Mouse (Mus musculus): ENCODE measurements around the gene Rasa3.

The Rasa3 gene

DNA sequence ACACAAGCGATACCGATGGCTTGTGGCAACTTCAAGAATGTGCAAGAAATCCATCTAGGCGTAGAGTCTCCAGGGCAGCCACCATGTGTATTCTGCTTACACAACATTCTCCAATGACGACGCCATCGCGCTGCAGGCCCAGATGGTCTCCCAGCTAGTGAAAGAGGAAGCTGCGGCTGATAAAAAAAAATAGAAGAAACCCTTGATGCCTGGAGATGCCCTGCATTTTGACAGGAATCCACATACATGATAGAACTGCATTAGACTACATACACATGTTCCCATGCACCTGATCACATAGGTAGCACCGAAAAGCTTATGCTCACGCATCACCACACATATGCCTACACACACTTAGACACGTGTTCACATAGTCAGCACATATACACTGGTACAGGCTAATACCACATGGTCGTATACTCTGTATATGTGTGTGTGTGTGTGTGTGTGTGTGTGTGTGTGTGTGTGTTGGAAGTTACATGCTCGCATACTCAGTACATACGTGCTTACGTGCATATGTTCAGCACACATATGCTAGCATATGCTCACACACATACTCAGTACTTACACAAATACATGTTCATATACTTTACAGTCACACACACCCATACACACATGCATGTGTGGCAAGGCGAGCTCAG lies 8.4 kb upstream of the Rasa3 start:
- no peak for DNase-seq (ENCODE audit: low spot score)

DNA sequence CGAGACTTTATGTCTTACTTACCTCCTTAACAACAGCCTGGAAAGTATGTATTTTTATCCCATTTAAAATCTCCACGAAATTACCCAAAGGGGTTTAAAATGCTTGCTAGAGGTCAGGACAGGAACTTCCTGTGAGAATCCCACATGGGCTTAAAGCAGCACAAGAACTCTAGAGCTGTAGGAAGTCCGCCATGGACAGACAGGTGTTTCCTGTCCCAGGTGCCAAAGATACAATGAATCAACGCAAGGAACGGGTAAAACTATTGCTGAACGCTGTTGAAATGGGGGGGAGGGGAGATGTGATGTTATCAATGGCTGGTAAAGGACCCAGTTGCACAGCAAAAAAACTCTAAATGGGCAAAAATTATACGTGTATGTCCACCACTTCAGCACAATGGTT lies 6.7 kb upstream of the Rasa3 start:
- DNase-seq (ENCODE audit: low spot score), result no peak

DNA sequence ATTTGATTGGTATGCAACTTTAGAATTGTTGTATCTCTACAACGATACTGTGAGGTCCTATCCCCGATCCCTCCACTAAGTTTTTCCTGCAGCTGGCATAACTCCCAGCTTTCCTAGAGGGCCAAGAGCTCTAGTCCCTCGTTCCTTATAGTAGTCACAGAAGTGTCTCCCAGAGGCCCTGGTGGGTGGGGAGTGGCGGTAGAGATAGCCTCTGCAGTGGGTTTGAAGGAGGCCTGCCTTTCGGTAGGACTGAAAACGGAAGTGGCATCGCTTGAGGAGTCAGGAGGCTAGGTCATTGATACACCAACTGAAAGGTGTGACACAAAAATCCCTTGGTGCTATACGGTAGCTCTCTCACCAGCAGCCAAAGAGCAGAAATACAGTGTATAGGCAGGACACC lies 779 bp upstream of the Rasa3 start:
- no peak for DNase-seq (ENCODE audit: low spot score)

DNA sequence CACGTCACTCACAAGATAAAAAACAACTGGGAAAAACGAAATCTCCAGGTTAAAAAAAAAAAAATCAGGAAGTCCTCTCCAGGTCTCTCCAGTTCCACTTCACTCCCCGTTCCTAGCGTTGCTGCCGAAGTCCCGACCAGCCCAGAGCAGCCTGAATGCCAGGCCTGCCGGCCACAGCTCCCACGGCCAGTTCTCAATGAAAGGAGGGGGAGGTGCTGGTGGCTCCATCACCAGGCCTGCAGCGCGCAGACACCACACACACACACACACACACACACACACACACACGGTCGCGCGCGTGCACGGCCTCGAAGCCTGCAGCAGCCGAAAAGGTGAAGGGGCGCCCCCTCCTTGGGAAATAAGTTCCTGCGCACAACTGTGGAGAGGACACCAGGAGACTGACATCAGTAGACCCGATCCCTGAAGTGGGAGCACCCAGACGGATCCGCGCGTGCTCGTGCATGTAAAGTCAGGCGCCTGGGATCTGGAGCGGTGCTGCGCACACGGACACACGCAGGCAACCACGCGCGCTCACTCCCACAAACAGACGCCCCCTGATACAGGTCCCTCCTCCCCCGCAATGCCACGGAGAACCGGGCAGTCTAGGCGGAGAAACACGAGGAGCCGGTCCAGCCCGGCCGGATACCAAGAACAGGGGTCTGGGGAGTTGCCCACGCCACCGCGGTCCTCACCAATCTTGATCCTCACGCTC lies 546 bp downstream of the Rasa3 start:
- DNase-seq (ENCODE audit: low spot score), result peak; percentile 81

DNA sequence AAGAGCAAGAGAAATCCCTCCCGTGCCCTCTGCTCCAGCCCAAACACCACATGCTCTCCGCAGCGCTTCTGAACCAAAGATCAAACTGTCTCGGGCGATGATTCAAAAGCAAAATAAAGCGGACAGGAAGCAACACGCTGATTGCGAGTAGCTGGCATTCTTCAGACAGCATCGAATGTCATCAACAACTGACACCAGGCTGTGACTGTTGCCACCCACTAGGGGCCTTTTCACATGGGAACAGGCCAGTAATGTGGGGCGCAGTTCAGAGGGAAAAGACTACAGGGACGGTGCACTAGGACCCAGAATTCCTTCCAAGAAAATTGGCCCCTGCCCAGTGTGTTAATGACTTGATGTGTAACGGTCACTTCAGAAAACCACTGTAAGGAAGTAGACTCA lies 1.1 kb downstream of the Rasa3 start:
- peak; percentile 99 for DNase-seq (ENCODE audit: low spot score)

- peak; percentile 44 for DNase-seq (ENCODE audit: low spot score)
Measured at GRCm38 (mm10) chr8:13675524-13675923, 1.9 kb downstream of the Rasa3 start.

DNA sequence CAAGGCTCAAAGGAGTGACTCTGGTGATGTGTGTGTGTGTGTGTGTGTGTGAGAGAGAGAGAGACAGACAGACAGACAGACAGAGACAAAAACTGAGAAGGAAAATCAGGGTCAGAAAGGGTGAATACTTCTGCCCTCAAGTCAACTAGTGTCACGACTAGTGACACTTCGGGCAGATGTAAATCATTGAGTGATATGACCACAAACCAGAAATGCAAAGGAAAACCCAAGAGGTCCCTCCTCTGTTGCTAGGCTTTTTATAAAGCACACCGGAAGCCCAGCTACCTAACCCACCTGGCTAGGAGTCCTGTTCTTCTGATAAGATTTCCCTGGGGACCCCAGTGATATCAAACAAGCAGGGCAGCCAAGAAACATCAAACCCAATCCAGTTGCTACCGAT lies 2.3 kb downstream of the Rasa3 start:
- no peak for DNase-seq (ENCODE audit: low spot score)

DNA sequence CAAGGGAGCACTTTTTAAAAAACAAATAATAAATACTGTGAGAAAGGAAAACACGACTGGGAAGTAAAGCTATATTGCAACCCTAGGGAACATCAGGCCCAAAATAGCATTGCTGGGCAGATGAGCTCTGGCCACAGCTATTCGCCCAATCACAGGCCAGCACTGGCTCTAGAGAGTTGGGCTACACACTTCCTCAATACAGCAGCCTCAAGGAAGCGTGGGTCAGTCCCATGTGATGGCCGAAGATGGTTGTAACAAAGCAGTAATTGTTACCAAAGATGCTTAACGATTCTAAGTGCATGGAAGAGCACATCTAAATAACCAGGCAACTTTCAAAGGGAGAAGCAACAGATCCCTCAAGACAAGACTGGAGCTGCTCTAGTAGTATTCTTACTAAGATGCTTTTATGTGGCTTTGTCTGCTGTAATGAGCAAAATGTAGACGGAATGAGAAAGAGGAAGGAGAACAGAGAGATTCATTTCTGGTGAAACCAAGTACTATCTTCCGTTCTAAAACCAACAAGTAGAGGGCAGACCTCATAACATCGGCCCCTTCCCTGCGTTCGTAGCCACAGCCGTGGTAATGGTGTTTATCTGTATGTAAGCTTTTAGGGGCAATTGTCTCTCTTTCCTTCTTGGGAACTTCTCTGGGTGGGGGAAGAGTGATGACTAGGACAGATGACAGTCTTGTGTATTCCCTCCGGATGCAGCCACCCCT lies 3.0 kb downstream of the Rasa3 start:
- peak; percentile 73 for DNase-seq (ENCODE audit: low spot score)

DNA sequence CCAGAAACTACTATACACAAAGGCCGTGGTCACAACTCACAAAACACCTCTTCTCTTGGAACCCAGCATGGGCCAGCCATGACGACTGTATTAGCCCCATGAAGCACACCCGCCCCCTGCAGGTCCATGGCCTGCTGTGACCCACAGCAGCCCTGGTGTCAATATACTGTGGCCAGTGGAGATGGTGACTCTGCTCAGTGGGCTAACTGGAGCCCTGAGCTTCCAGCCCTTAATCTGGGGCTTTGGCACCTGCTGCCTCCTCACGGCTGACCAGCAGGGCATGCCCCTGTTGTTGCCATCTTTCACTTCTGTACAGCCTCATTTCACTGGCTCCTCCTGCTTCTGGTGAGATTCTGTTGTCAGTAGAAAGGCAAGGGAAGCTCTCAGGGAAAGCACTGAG lies 4.2 kb downstream of the Rasa3 start:
- DNase-seq (ENCODE audit: low spot score), result peak; percentile 79

DNA sequence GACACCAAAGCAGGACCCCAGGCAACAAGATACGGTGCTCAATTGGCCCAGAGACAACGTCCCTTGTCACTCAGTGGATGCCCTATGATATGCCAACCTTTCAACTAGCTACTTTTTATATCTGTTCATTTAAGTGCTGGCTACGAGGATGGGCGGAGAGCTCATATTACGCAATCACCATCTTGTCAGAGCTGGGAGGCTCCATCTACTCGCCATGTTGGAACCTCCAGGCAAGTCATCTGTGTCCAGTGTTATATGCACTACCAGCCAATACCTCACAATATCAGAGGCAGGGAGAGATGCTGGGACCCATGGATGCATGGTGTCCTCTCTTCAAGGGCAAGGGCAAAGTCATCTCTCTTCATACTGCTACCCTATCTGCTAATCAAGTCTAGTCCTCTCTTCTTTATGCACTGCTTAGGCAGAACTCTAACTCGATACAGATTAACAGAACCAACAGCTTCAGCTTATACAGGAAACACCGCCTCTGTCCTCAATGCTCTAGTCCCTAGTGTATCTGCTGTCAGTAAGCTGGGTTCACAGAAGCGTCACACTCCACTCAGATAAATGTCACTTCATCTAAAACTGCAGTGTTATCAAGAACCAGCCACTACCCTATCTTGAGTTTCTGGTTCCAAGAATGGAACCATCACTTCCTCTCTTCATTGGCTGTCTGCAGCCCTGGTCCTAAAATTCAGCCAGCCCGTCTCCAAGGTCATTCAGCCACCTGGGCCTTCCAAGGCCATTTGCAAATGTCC lies 6.0 kb downstream of the Rasa3 start:
- peak; percentile 61 for DNase-seq (ENCODE audit: low spot score)

DNA sequence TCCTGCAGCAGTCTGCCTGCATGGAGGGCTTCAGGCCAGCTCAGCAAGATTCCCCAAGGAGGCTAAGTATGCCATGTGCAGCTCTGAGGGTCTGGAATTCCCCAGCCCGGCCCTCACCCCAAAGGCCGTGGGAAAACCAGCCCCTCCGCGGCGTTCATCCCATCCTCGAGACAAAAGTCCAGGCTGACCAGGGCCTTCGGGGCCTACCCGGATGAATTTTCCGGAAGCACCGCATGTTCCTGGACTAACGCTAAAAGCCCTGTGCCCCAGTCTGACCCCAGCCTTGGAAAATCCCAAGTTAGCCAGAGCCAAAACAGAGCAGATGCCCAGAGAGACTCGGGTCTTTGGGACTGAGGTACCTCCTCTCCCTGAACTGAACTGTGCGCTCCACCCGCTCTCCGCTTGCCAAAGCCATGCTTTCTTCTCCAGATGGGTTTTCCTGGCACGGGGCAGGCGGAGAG lies 7.4 kb downstream of the Rasa3 start:
- peak; percentile 96 for DNase-seq (ENCODE audit: low spot score)

DNA sequence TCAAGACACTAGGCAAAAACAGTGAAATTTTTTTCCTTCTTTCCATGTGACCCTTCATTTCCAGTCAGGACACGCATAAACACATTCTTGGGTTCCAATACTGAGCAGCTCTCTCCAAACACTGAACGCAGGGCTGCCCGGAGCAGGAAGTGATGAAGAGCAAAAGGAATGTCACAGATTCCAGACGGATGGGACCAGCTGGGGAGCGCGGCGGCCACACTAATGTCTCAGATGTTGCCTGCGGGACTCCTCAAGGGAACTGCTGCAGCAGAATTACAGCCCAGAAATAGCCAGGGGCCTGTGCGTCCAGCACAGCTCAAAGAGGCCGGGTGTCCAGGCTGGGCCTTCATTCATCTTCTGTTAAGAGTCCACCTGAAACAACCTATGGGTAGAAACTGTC lies 9.0 kb downstream of the Rasa3 start:
- DNase-seq (ENCODE audit: low spot score), result peak; percentile 44

- no peak for DNase-seq (ENCODE audit: low spot score)
Measured at GRCm38 (mm10) chr8:13667917-13668316, 9.5 kb downstream of the Rasa3 start.

DNA sequence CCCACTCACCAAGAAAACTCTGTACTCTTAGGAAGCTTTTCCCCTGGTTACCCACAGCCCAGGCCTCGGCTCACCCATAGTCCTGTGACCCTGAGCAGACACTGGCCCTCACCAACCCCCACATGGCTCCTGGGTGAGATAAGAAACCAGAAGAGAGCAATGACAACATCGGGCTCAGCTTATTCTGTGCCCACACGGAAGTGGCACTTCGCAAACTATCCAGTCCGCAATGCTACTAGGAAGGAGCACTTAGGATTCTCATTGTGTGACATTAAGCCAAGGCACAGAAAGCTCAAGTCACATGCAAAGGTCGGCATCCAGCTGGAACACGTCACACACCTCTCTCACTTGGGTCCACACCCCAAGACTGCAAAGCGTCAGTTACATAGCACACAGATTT lies 11.5 kb downstream of the Rasa3 start:
- peak; percentile 29 for DNase-seq (ENCODE audit: low spot score)

- no peak for DNase-seq (ENCODE audit: low spot score)
Measured at GRCm38 (mm10) chr8:13665538-13665937, 11.9 kb downstream of the Rasa3 start.

GRCm38 (mm10) chr8:13664711-13665210 lies 12.6 kb downstream of the Rasa3 start:
- DNase-seq (ENCODE audit: low spot score), result peak; percentile 81

DNA sequence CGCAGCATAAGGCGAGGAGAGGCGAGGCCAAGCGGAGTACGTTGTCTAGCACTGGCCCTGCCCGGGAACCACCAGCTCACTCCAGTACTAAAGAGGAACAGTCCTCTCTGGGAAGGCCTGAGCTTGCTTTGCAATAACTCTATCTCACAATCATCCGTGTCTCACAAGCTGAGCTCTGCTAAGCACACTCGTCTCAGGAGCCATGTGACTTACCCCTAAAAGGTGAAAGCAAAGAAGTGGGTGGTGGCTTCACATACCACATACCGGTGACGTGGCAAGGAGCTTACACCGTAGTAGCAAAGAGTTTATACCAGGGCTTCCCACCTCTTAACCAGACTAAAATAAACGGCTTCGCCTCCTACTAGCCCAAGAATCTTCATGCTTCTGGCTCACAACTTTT lies 17.1 kb downstream of the Rasa3 start:
- DNase-seq (ENCODE audit: low spot score), result no peak

DNA sequence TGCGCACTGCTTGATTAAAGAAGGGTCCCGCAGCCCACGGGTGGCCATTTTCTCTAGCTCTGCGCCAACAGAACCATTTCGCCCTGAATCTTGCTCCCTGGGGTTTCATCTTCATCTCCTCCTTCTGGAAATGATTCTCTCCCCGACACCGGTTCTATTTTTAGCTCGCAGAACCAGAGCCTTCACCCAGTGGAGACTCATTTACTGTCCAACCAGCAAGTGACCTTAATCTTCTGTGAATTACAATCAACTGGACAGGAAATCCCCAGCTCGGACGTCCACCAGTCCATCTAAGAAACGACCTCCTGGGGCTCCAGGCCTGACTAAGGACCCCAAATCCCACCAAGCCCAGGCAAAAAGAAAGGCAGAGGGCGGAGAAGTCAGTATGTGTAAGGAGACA lies 19.9 kb downstream of the Rasa3 start:
- no peak for DNase-seq (ENCODE audit: low spot score)

- DNase-seq (ENCODE audit: low spot score), result no peak
Measured at GRCm38 (mm10) chr8:13655033-13655351, 22.4 kb downstream of the Rasa3 start.

DNA sequence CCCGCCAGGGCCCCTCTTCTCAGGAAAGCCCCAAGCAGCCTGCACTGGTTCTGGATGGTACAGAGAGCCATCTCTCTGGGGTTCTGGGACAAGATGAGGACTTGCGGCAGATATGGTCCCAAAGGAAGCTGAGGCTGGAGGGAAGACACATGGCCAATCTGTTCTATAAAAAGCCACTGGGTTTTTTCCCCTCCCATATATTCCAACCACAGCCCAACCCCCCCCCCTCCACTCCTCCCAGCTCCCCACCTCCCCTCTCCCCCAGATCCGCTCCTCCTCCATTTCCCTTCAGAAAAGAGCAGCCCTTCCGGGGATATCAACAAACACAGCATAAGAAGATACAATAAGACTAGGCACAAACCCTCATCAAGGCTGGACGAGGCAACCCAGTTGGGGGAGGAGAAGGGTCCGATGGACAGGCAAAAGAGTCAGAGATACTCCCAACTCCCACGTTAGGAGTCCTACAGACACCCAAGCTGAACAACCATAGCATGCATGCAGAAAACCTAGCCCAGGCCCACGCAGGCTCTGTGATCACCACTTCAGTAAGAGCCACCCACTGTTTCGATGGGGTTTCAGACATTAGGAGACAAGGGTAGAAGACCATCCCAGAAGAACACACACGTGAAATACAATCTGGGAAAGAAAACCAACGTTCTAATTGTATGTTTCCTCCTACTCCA lies 22.9 kb downstream of the Rasa3 start:
- no peak for DNase-seq (ENCODE audit: low spot score)

GRCm38 (mm10) chr8:13650541-13651191 lies 26.7 kb downstream of the Rasa3 start:
- DNase-seq (ENCODE audit: low spot score), result no peak

All from adipocyte (in vitro differentiated cells).